Mouse (Mus musculus) gastrocnemius, postnatal 4 days (tissue): ENCODE results near the gene Clic6. TPM values are rescaled to one million over a fixed set of nuclear protein-coding genes. Genes with fewer than 3 reads are reported as not detected.
"Not testable (repeated sequence)": the region's sequence is repeated elsewhere in the genome, so short reads cannot be mapped to it uniquely, and the experiment has no call there.

ENCODE experiments used
- DNase-seq, 2 experiments: peaks; one replicate each; pipeline ENCODE4 v3.0.0; 2021 to 2022; ENCODE audit warnings: low spot score in 2 of 2, mixed read lengths in 2 of 2
- total RNA-seq, 2 experiments: library from RNA; stranded (reverse); gene quantifications; 2 replicates each; pipeline ENCODE4 v1.2.3; 2021

The Clic6 gene
- total RNA-seq, 2 experiments from 2014 or later = 0.20 to 0.23 TPM

GRCm38 (mm10) chr16:92468459-92468858 lies 17.1 kb upstream of the Clic6 start:
- peak in 1 of 2 experiments; percentile 42 for DNase-seq

- DNase-seq = no peak
Measured at GRCm38 (mm10) chr16:92470706-92471105, 14.8 kb upstream of the Clic6 start, which contains the start of gene Rcan1. Gene Rcan1 (minus strand): TSS chr16:92470867.

GRCm38 (mm10) chr16:92472898-92473297 lies 12.6 kb upstream of the Clic6 start:
- no peak for DNase-seq

- DNase-seq = no peak
Measured at GRCm38 (mm10) chr16:92475093-92475860, 10.3 kb upstream of the Clic6 start.

GRCm38 (mm10) chr16:92478561-92479150 lies 6.9 kb upstream of the Clic6 start:
- peak in 1 of 2 experiments; percentile 66 for DNase-seq

- no peak for DNase-seq
Measured at GRCm38 (mm10) chr16:92487086-92487485, 1.6 kb downstream of the Clic6 start.

GRCm38 (mm10) chr16:92487489-92487888 lies 2.0 kb downstream of the Clic6 start:
- DNase-seq = no peak

- no peak for DNase-seq
Measured at GRCm38 (mm10) chr16:92488456-92488855, 2.9 kb downstream of the Clic6 start.

- no peak for DNase-seq
Measured at GRCm38 (mm10) chr16:92489356-92489755, 3.8 kb downstream of the Clic6 start.

GRCm38 (mm10) chr16:92497851-92498588 lies 12.5 kb downstream of the Clic6 start:
- DNase-seq = no peak

- DNase-seq = no peak
Measured at GRCm38 (mm10) chr16:92498589-92498981, 13.0 kb downstream of the Clic6 start.

- DNase-seq = no peak
Measured at GRCm38 (mm10) chr16:92499324-92499723, 13.8 kb downstream of the Clic6 start.

GRCm38 (mm10) chr16:92500534-92500933 lies 15.0 kb downstream of the Clic6 start:
- no peak for DNase-seq

- no peak for DNase-seq
Measured at GRCm38 (mm10) chr16:92503105-92503504, 17.6 kb downstream of the Clic6 start.

GRCm38 (mm10) chr16:92507573-92507972 lies 22.0 kb downstream of the Clic6 start:
- no peak for DNase-seq

GRCm38 (mm10) chr16:92510835-92511772 lies 25.6 kb downstream of the Clic6 start:
- DNase-seq = no peak

GRCm38 (mm10) chr16:92511773-92512391 lies 26.3 kb downstream of the Clic6 start:
- no peak for DNase-seq

GRCm38 (mm10) chr16:92514896-92515295 lies 29.4 kb downstream of the Clic6 start:
- DNase-seq = not testable (repeated sequence)

GRCm38 (mm10) chr16:92516139-92516538 lies 30.6 kb downstream of the Clic6 start:
- DNase-seq = no peak

GRCm38 (mm10) chr16:92518718-92519117 lies 33.2 kb downstream of the Clic6 start:
- DNase-seq = no peak
